ENCODE assay signal across 8 mouse cellular contexts in the genomic region with DNA sequence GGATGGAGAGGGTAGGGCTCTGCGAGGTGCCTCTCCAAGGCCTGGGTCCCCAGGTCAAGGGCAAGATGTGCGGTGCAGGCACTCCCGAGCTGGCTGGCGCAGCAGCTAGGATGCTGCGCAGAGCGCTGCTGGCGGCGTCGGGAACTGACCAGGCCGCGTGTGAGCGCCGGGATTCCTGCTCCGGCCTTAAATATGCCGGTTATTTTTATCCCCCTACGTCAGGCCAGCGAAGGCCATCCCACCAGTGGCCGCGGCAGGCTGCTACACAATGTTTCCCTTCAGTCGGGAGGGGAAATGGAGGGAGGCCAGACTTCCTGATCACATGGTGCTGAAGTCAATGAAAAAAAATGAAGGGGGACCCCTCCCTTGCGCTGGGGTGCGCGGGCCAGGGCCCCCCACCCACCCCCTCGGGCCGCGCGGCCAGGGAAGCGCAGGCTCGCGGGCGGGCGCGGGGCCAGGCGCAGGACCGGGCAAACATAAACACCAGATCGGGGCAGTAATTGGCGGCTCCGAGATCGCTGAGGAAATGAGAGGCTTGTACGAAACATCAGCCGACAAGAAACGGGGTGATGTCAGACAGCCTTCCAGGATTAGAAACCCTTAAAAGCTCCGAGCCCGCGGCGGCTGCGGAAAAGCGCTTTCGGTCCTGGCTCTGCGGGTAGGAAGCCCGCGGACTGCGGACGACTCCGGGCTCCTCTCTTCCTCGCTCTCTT.
DNase-seq lines count a peak whose midpoint lies in the region; ATAC-seq and TF ChIP-seq lines count a peak whose summit lies in the region.

No protein-coding gene starts in this region.

- DNase-seq in kidney, postnatal 10 days: peak; percentile 92
- peak; percentile 56 for DNase-seq in liver, adult 2 months (ENCODE audit: extremely low read depth, low read depth, low spot score)
- peak; percentile 9 to 13 for DNase-seq in spleen, postnatal 14 days (ENCODE audit: low spot score in 2 of 2)

- peak; percentile 92 for ATAC-seq in heart, embryonic 12.5 days (ENCODE audit: insufficient number of reproducible peaks, low FRiP score)
- ATAC-seq in monocyte, adult 5-6 weeks (replicated peaks; ENCODE audit: insufficient number of reproducible peaks, low FRiP score, low TSS enrichment, poor library complexity, severe bottlenecking): peak; percentile 89
- ATAC-seq in megakaryocyte-erythroid progenitor cell, adult 5-6 weeks (replicated peaks; ENCODE audit: low FRiP score, low TSS enrichment, poor library complexity, severe bottlenecking): no peak

- H3K79me2 ChIP-seq in liver, adult 2 months (ENCODE audit: control insufficient read depth, insufficient read depth, low read length): no peaks in the 10 kb centered on the region

- TF ChIP-seq POLR2A in bone marrow macrophage, adult 2 months (IDR thresholded peaks at IDR 0.05; ENCODE audit: borderline replicate concordance, low read depth, low read length): no peak
- TF ChIP-seq POLR2A in embryonic fibroblast, embryonic 13.5 days (IDR thresholded peaks at IDR 0.05; ENCODE audit: low read depth, low read length): peak; percentile 91
- TF ChIP-seq POLR2A in liver, adult 2 months (IDR thresholded peaks at IDR 0.05; ENCODE audit: extremely low read depth, insufficient read depth, low read length): peak; percentile 77

- no peak for TF ChIP-seq CTCF in bone marrow macrophage, adult 2 months (IDR thresholded peaks at IDR 0.05; ENCODE audit: low read depth, low read length)
- TF ChIP-seq CTCF in embryonic fibroblast, embryonic 13.5 days (IDR thresholded peaks at IDR 0.05; ENCODE audit: borderline replicate concordance, insufficient read depth, low read length): no peak
- no peak for TF ChIP-seq CTCF in liver, adult 2 months (IDR thresholded peaks at IDR 0.05; ENCODE audit: low read depth, low read length)

- peak overlapping the region; percentile 78 for H3K9ac ChIP-seq in heart, embryonic 12.5 days
- peak overlapping the region; percentile 73 for H3K9ac ChIP-seq in liver, adult 2 months (ENCODE audit: low read depth, low read length)

- H3K27ac ChIP-seq in bone marrow macrophage, adult 2 months (ENCODE audit: insufficient read depth, low read depth, low read length): peak overlapping the region; percentile 94
- peak overlapping the region; percentile 96 for H3K27ac ChIP-seq in embryonic fibroblast, embryonic 13.5 days (ENCODE audit: insufficient read depth, low read length)
- peak overlapping the region; percentile 96 for H3K27ac ChIP-seq in heart, embryonic 12.5 days (ENCODE audit: poor library complexity, severe bottlenecking)
- peak overlapping the region; percentile 81 for H3K27ac ChIP-seq in liver, adult 2 months (replicated peaks; ENCODE audit: insufficient read depth, low read depth, low read length)

- peaks cover 19% of the 10 kb centered on the region for H3K4me1 ChIP-seq in bone marrow macrophage, adult 2 months (ENCODE audit: control insufficient read depth, insufficient read depth, low read length)
- H3K4me1 ChIP-seq in embryonic fibroblast, embryonic 13.5 days (ENCODE audit: control insufficient read depth, insufficient read depth, low read length): peaks cover 15% of the 10 kb centered on the region
- H3K4me1 ChIP-seq in heart, embryonic 12.5 days (replicated peaks): peaks cover 19% of the 10 kb centered on the region
- H3K4me1 ChIP-seq in liver, adult 2 months (ENCODE audit: control insufficient read depth, insufficient read depth, low read length): no peaks in the 10 kb centered on the region

- WGBS in heart, embryonic 12.5 days: under 1% methylated on average over 54 of the region's 56 CpGs
- under 1% methylated on average over 53 of the region's 56 CpGs for WGBS in liver, adult 2 months

- no peaks in the 10 kb centered on the region for H3K36me3 ChIP-seq in heart, embryonic 12.5 days
- no peaks in the 10 kb centered on the region for H3K36me3 ChIP-seq in liver, adult 2 months (ENCODE audit: control insufficient read depth, insufficient read depth, low read length)

- peak overlapping the region; percentile 65 for H3K4me3 ChIP-seq in bone marrow macrophage, adult 2 months (ENCODE audit: insufficient read depth, low read length)
- peak overlapping the region; percentile 57 for H3K4me3 ChIP-seq in embryonic fibroblast, embryonic 13.5 days (ENCODE audit: insufficient read depth, low read length)
- H3K4me3 ChIP-seq in heart, embryonic 12.5 days: peak overlapping the region; percentile 65
- peak overlapping the region; percentile 59 for H3K4me3 ChIP-seq in liver, adult 2 months (ENCODE audit: insufficient read depth, low read depth, low read length)

- no peaks in the 10 kb centered on the region for H3K9me3 ChIP-seq in heart, embryonic 12.5 days (replicated peaks)

- H3K4me2 ChIP-seq in heart, embryonic 12.5 days: peak overlapping the region; percentile 68

- H3K27me3 ChIP-seq in heart, embryonic 12.5 days (replicated peaks): peaks cover 7% of the 10 kb centered on the region; the same call in 1 of the 2 replicates
- H3K27me3 ChIP-seq in liver, adult 2 months (ENCODE audit: control insufficient read depth, insufficient read depth, low read length): peaks cover 9% of the 10 kb centered on the region

Comparison
In these comparisons a context has a peak if more than half of its experiments do, and no peak if none do; other contexts are left out.
1. DNase-seq: peak in every context shown above with its lines; median percentile 92 in kidney, postnatal 10 days; 56 in liver, adult 2 months; 11 in spleen, postnatal 14 days.